Comparison of ENCODE assay signal across 15 mouse cellular contexts in the genomic region with DNA sequence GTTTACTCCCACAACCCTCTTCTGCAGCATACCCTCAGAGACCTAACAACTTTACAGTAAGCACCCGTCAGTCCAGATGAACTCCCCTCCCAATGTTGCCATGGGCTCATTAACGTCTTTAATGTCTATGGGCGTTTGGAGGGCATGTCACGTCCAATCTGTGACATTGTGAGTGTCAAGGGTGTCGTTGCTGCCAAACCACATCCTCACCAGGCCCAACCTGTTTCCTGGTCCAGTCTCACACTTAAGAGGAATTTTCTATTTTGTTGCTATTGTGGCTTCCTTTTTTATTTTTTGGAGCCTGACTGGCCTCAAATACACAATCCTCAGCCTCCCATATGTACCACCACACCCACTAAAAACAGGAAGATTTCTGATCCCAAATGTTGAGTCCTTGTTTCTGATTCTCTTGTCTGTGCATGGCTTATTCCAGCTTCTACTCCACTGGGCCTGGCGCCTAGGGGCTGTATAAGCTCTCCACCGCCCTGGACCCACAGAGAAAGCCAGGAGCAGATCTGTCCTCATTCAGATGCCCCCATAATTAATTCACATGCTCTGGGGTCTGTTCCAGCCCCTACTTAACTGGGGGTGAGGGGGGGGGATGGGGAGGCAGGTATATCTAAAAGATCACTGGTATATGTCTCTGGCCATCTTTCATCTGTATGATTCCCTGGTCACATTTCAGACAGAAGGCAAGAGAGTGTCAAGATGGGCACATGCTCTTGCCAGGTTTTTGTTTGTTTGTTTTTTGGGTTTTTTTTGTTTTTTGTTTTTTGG. TPM values are rescaled to one million over a fixed set of nuclear protein-coding genes. Genes with fewer than 3 reads are reported as not detected.
DNase-seq lines count a peak whose midpoint lies in the region; ATAC-seq lines count a peak whose summit lies in the region.
"Had no signal": no experiment of that assay in that cellular context is flagged by ENCODE, and none has a peak within 500 bp of the region (broad histone marks: within the 10 kb centered on the region; RNA-seq: fewer than 3 reads in every experiment).

No protein-coding gene starts in this region.

- H3K27ac ChIP-seq in forebrain, embryonic 11.5 days (ENCODE audit: low read depth, low read length): peak overlapping the region; percentile 81
- peak overlapping the region; percentile 86 for H3K27ac ChIP-seq in hindbrain, embryonic 11.5 days (ENCODE audit: low read depth, low read length)
- peak overlapping the region; percentile 81 for H3K27ac ChIP-seq in midbrain, embryonic 12.5 days (replicated peaks)
- H3K27ac ChIP-seq: embryonic facial prominence, embryonic 15.5 days; left cerebral cortex, adult 2 months had no signal

- ATAC-seq in forebrain, embryonic 11.5 days (replicated peaks; ENCODE audit: low FRiP score): no peak
- no peak for ATAC-seq in hindbrain, embryonic 11.5 days (ENCODE audit: low FRiP score)
- ATAC-seq in midbrain, embryonic 12.5 days (ENCODE audit: low FRiP score, low read depth): 0 out of 2 replicates have a peak, but pooled peaks have one; percentile 14

- H3K27me3 ChIP-seq in forebrain, embryonic 11.5 days (ENCODE audit: control insufficient read depth, insufficient read depth, low read length): peaks cover 2% of the 10 kb centered on the region; the same call in 1 of the 2 replicates
- no peaks in the 10 kb centered on the region for H3K27me3 ChIP-seq in hindbrain, embryonic 11.5 days (ENCODE audit: control insufficient read depth, insufficient read depth, low read length)
- 0 out of 2 replicates have a peak, but pooled peaks cover 6% of the 10 kb centered on the region for H3K27me3 ChIP-seq in midbrain, embryonic 12.5 days

- H3K4me3 ChIP-seq in forebrain, embryonic 11.5 days (ENCODE audit: low read depth, low read length): no peak overlapping the region
- H3K4me3 ChIP-seq in hindbrain, embryonic 11.5 days (ENCODE audit: low read depth, low read length): no peak overlapping the region
- H3K4me3 ChIP-seq in midbrain, embryonic 12.5 days: no peak overlapping the region

- peaks cover 10% of the 10 kb centered on the region; the same call in 1 of the 2 replicates for H3K4me1 ChIP-seq in forebrain, embryonic 11.5 days (replicated peaks; ENCODE audit: control insufficient read depth, insufficient read depth, low read length)
- H3K4me1 ChIP-seq in hindbrain, embryonic 11.5 days (replicated peaks; ENCODE audit: control insufficient read depth, insufficient read depth, low read length): peaks cover 7% of the 10 kb centered on the region
- H3K4me1 ChIP-seq in midbrain, embryonic 12.5 days: peaks cover 35% of the 10 kb centered on the region

- DNase-seq in 416B (ENCODE audit: low read depth): peak; percentile 69
- DNase-seq in forebrain, embryonic 11.5 days (ENCODE audit: low spot score): peak; percentile 40
- peak; percentile 22 for DNase-seq in hindbrain, embryonic 11.5 days (ENCODE audit: low spot score)
- DNase-seq in urinary bladder, adult 2 months (ENCODE audit: low spot score): no peak
- DNase-seq in urinary bladder, adult 18-20 months (ENCODE audit: low spot score in 2 of 2): no peak
- DNase-seq in spleen, postnatal 10 days (ENCODE audit: low spot score in 2 of 2): no peak
- no peak for DNase-seq in layer of hippocampus, adult 9-11 months
- DNase-seq: adrenal gland, postnatal 14 days; heart, postnatal 14 days; kidney, adult 18-20 months; lung, adult 2 months had no signal

- no peak overlapping the region for H3K4me2 ChIP-seq in forebrain, embryonic 11.5 days (ENCODE audit: low read depth, low read length, severe bottlenecking)
- H3K4me2 ChIP-seq in hindbrain, embryonic 11.5 days (replicated peaks; ENCODE audit: low read depth, low read length): no peak overlapping the region
- H3K4me2 ChIP-seq in midbrain, embryonic 12.5 days (replicated peaks): no peak overlapping the region

- WGBS in forebrain, embryonic 11.5 days: 85% methylated on average over 7 of the region's 7 CpGs
- WGBS in hindbrain, embryonic 11.5 days: 83% methylated on average over 7 of the region's 7 CpGs
- WGBS in midbrain, embryonic 12.5 days: 85% methylated on average over 7 of the region's 7 CpGs

- no peaks in the 10 kb centered on the region for H3K36me3 ChIP-seq in forebrain, embryonic 11.5 days (ENCODE audit: control insufficient read depth, insufficient read depth, low read length)
- no peaks in the 10 kb centered on the region for H3K36me3 ChIP-seq in hindbrain, embryonic 11.5 days (ENCODE audit: control insufficient read depth, insufficient read depth, low read length)
- no peaks in the 10 kb centered on the region for H3K36me3 ChIP-seq in midbrain, embryonic 12.5 days
- H3K36me3 ChIP-seq: embryonic facial prominence, embryonic 15.5 days had no signal

- H3K9ac ChIP-seq in forebrain, embryonic 11.5 days (ENCODE audit: low read length): no peak overlapping the region
- no peak overlapping the region for H3K9ac ChIP-seq in hindbrain, embryonic 11.5 days (ENCODE audit: low read depth, low read length)
- no peak overlapping the region for H3K9ac ChIP-seq in midbrain, embryonic 12.5 days (replicated peaks)
- H3K9ac ChIP-seq: embryonic facial prominence, embryonic 15.5 days had no signal

- H3K9me3 ChIP-seq in forebrain, embryonic 11.5 days (ENCODE audit: control insufficient read depth, low read length): no peaks in the 10 kb centered on the region
- H3K9me3 ChIP-seq in hindbrain, embryonic 11.5 days (ENCODE audit: control insufficient read depth, low read length): no peaks in the 10 kb centered on the region
- no peaks in the 10 kb centered on the region for H3K9me3 ChIP-seq in midbrain, embryonic 12.5 days
- H3K9me3 ChIP-seq: embryonic facial prominence, embryonic 15.5 days had no signal

RNA-seq across cellular contexts. Expression of a gene that starts 43.0 kb away (rescaled TPM):
- polyA plus RNA-seq in forebrain, embryonic 11.5 days (2014; fragmentation: Nextera tagmentation; extraction: Ambion mirVana): not detected in 2 replicates
- polyA plus RNA-seq in hindbrain, embryonic 11.5 days (2014; fragmentation: Nextera tagmentation; extraction: Ambion mirVana): not detected in 2 replicates
- not detected in 2 replicates for polyA plus RNA-seq in midbrain, embryonic 12.5 days (2016; fragmentation: Nextera tagmentation; extraction: Ambion mirVana)
- polyA plus RNA-seq in urinary bladder, adult 2 months (2012; rRNA removed): 0.23 and 0.24 TPM in 2 replicates
- polyA plus RNA-seq: C2C12 had no signal

RNA-seq across cellular contexts. Expression of a gene that starts 48.2 kb away (rescaled TPM):
- 86.2 and 92.7 TPM in 2 replicates for polyA plus RNA-seq in forebrain, embryonic 11.5 days (2014; fragmentation: Nextera tagmentation; extraction: Ambion mirVana)
- polyA plus RNA-seq in hindbrain, embryonic 11.5 days (2014; fragmentation: Nextera tagmentation; extraction: Ambion mirVana): 82.5 and 84.2 TPM in 2 replicates
- polyA plus RNA-seq in midbrain, embryonic 12.5 days (2016; fragmentation: Nextera tagmentation; extraction: Ambion mirVana): 53.3 and 66.7 TPM in 2 replicates
- 28.4 and 31.5 TPM in 2 replicates for polyA plus RNA-seq in urinary bladder, adult 2 months (2012; rRNA removed)

Comparison
In these comparisons a context has a peak if more than half of its experiments do, and no peak if none do; other contexts are left out.
1. DNase-seq: peak in 416B (single experiment), forebrain, embryonic 11.5 days (single experiment) and hindbrain, embryonic 11.5 days (single experiment); none in urinary bladder, adult 2 months (single experiment), urinary bladder, adult 18-20 months (0 of 2), spleen, postnatal 10 days (0 of 2) and layer of hippocampus, adult 9-11 months (single experiment).
2. Peak in every context shown above with its lines, with median percentiles within 50 percentile points of each other: H3K27ac ChIP-seq.